Mouse (Mus musculus) bone marrow, adult 2 months (tissue): Measurements from ENCODE around the gene Nckap1. TPM values are rescaled to one million over a fixed set of nuclear protein-coding genes. Genes with fewer than 3 reads are reported as not detected.
"Not testable (repeated sequence)": the region's sequence is repeated elsewhere in the genome, so short reads cannot be mapped to it uniquely, and the experiment has no call there.

ENCODE experiments used
- H3K27ac ChIP-seq: fragments of 200-500 bp; 2 replicates; pipeline ENCODE4 v1.5.1; 2012; ENCODE audit warnings: low read depth, mild to moderate bottlenecking, control low read depth, inconsistent platforms, low read length; ENCODE audit not compliant: control insufficient read depth, poor library complexity, insufficient read depth
- H3K4me1 ChIP-seq: fragments of 200-500 bp; 2 replicates; pipeline ENCODE4 v1.6.1; 2011; ENCODE audit warnings: low read length; ENCODE audit not compliant: control insufficient read depth, insufficient read depth
- H3K4me3 ChIP-seq: fragments of 200-500 bp; replicated peaks from 2 replicates; pipeline ENCODE3; 2011; ENCODE audit warnings: mild to moderate bottlenecking, low read depth, low read length, control low read depth; ENCODE audit not compliant: control insufficient read depth
- CTCF ChIP-seq: fragments of 200-500 bp; IDR thresholded peaks from 2 replicates; pipeline ENCODE4 v1.5.1; 2011; ENCODE audit warnings: low read length, control low read depth; ENCODE audit not compliant: control insufficient read depth, insufficient read depth
- POLR2A ChIP-seq: fragments of 200-500 bp; IDR thresholded peaks from 2 replicates; pipeline ENCODE4 v1.6.1; 2011; ENCODE audit warnings: low read depth, mild to moderate bottlenecking, control low read depth, low read length, borderline replicate concordance; ENCODE audit not compliant: control insufficient read depth
- WGBS: fragments of 180-500 bp; shearing (Covaris S2); methylation state at CpG from one replicate; pipeline ENCODE4 v1.1.7; 2018; 5-methylcytosine and 5-hydroxymethylcytosine counted together
- polyA plus RNA-seq: library from polyadenylated mRNA; stranded (reverse); fragments of >200 nt; gene quantifications from 2 replicates; pipeline ENCODE4 v1.2.4, GENCODE M21; 2011; ENCODE audit warnings: low replicate concordance; ENCODE audit not compliant: missing spikeins, insufficient read depth, insufficient read length

Nckap1 gene
- polyA plus RNA-seq, 1 experiment, result 13.3 TPM

DNA sequence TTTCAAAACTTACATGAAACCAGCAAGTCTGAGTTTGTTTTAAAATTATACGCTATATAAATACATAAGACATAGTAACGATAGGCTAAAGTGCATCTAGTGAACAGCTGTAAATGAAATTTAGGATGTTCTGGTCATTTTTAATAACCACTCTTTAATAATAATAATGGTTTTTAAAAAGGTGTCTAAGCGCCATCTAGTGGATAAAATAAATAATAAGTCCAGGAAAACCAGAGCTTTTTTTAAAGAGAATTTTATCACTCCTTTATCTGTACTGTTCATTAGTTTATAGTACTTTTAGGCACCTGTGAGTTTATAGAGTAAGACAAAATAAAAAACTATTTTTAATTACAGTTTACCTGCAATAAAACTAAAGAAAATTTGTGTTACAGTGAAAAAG is 44.0 kb downstream of the Nckap1 start:
- no peaks in the 10 kb centered on the region for H3K4me1 ChIP-seq
- TF ChIP-seq POLR2A (no peak), CTCF (no peak)
- H3K4me3 ChIP-seq, result no peak overlapping the region
- H3K27ac ChIP-seq, result no peak overlapping the region
- WGBS, result 55% methylated on average over 3 of the region's 3 CpGs

GRCm38 (mm10) chr2:80536608-80537007 is 44.6 kb downstream of the Nckap1 start:
- no peak overlapping the region for H3K27ac ChIP-seq
- no peak for TF ChIP-seq CTCF
- no peak for TF ChIP-seq POLR2A
- 17% methylated on average over 2 of the region's 2 CpGs for WGBS

GRCm38 (mm10) chr2:80524275-80524674 is 56.9 kb downstream of the Nckap1 start:
- Histone ChIP-seq H3K4me1 (no peaks in the 10 kb centered on the region), H3K4me3 (no peak overlapping the region), H3K27ac (no peak overlapping the region)
- no peak for TF ChIP-seq CTCF
- TF ChIP-seq POLR2A, result no peak
- 24% methylated on average over 9 of the region's 9 CpGs for WGBS

More at GRCm38 (mm10) chr2:80536608-80537007, 44.6 kb downstream of the Nckap1 start:
- H3K4me3 ChIP-seq, result no peak overlapping the region
- H3K4me1 ChIP-seq, result no peaks in the 10 kb centered on the region

- Histone ChIP-seq H3K4me1 (no peaks in the 10 kb centered on the region), H3K27ac (no peak overlapping the region), H3K4me3 (no peak overlapping the region)
- WGBS, result 81% methylated on average over 7 of the region's 7 CpGs
- no peak for TF ChIP-seq CTCF
- TF ChIP-seq POLR2A, result no peak
Measured at GRCm38 (mm10) chr2:80506051-80506802, 75.0 kb downstream of the Nckap1 start.

DNA sequence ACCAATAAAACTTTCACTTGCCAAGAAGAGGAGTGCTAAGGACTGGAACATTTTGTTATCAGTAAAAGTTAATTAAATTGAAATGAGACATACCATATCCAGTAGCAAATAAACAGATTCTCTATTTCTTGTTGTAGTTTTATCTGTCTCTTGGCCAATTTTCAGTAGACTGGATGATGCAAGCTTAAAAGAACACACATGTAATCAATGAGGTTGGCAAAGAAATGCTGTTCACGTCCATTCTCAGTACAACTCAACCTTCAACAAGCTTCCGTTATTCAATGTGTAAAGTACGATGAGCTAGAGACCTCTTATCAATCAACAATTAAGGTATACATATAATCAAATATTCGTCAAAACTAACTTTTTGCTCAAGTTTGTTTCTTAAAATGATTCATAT is 79.0 kb downstream of the Nckap1 start:
- Histone ChIP-seq H3K4me1 (no peaks in the 10 kb centered on the region), H3K4me3 (no peak overlapping the region), H3K27ac (no peak overlapping the region)
- TF ChIP-seq CTCF (no peak), POLR2A (no peak)
- WGBS, result 89% methylated on average over 4 of the region's 4 CpGs

- H3K4me3 ChIP-seq, H3K27ac ChIP-seq, H3K4me1 ChIP-seq: not testable (repeated sequence)
- 83% methylated on average over 7 of the region's 7 CpGs for WGBS
Measured at GRCm38 (mm10) chr2:80495304-80495703, 85.9 kb downstream of the Nckap1 start.

DNA sequence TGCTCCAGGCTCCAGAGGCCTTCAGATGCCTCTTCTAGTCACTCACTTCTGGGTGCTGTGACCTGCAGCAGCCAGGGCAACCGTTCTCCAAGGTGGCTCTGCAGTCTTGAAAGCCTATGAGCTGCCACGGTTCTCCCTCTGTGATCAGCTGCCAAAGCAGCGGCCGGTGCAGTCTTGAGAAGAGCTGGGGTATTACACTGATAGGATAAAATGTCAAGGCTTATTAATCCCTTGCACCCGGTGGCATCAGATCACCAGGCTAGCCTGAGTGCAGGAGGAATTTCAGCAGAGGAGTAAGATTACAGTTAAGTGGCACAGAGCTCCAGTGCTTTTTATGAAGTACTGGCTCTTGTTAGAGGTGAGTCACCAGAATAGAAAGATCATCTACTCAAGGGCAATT is 94.3 kb downstream of the Nckap1 start:
- no peak overlapping the region for H3K27ac ChIP-seq
- WGBS, result 73% methylated on average over 5 of the region's 5 CpGs
- H3K4me1 ChIP-seq, result no peaks in the 10 kb centered on the region
- H3K4me3 ChIP-seq, result no peak overlapping the region
- no peak for TF ChIP-seq POLR2A

DNA sequence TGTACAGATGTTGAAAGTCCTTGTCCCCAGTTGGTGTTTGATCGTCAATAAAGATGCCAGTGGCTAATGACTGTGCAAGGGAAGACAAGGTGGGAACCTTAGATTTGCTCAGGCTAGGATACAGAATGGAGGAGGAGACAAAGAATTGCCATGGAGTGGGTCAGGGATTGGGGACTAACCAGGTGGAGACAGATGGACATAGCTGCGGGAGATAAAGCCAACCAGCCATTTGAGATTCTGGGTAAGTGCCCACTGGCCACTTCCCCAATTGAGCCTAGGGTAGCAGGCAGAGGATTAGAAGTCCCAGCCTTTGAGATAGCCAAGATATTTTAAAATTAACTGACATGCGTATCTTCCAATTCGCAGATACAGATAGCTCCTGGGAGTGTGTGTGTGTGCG is 96.2 kb downstream of the Nckap1 start:
- 88% methylated on average over 5 of the region's 5 CpGs for WGBS
- no peaks in the 10 kb centered on the region for H3K4me1 ChIP-seq

DNA sequence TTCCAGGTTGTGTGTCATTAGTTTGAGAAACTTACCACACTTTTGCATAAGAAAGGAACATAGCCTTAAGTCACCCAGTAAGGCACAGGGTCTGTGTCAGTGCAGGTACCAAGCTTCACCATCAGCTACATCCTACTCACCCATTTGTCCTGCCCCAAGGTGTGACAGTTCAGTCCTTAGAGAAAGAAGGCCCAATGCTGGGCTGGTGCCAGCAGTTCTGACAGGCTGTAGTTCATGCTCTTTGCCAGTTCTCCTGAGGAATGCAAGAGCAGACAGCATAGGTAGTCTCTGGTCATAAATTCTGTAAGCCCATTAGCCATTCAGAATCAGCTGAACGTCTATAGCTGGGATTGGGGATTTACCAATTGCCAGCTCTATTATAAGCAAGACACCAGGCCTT is 105.3 kb downstream of the Nckap1 start:
- H3K4me3 ChIP-seq, result no peak overlapping the region
- no peak overlapping the region for H3K27ac ChIP-seq
- no peaks in the 10 kb centered on the region for H3K4me1 ChIP-seq
- TF ChIP-seq POLR2A (no peak), CTCF (no peak)
- WGBS, result 73% methylated on average over 1 of the region's 1 CpGs

More for the DNA sequence above, 96.2 kb downstream of the Nckap1 start:
- Histone ChIP-seq H3K4me3 (no peak overlapping the region), H3K27ac (no peak overlapping the region)
- TF ChIP-seq CTCF (no peak), POLR2A (no peak)
